Mouse (Mus musculus): Measurements from ENCODE around the gene Sh2d6.

DNA sequence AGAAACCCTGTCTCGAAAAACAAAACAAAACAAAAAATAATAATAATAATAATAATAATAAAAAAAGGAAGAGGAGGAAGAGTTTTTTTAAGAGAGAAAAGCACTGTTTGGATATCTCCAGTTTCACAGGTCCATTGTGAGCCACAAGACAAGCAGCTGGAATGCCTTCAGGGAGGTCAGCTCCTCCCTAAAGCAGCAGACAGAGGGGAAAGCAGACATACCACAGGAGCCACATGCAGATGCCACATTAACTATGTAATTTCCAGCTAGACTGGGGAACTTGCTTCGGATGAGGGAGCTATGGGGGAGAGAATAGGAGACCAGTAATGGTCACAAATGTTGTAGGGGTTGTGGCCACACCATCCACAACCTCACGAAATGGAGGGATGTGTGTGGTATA lies 34.2 kb downstream of the Sh2d6 start:
- no peak for TF ChIP-seq CTCF (IDR thresholded peaks at IDR 0.05)
- TF ChIP-seq POLR2A (IDR thresholded peaks at IDR 0.05; ENCODE audit: insufficient read depth, low read depth, low read length) = no peak
